Mouse (Mus musculus): Measurements from ENCODE around the gene Mgat5b.
A peak's percentile ranks its signal among the peaks of the same experiment; 100 is the strongest.
"Not testable (repeated sequence)": the region's sequence is repeated elsewhere in the genome, so short reads cannot be mapped to it uniquely, and the experiment has no call there.

The Mgat5b gene

DNA sequence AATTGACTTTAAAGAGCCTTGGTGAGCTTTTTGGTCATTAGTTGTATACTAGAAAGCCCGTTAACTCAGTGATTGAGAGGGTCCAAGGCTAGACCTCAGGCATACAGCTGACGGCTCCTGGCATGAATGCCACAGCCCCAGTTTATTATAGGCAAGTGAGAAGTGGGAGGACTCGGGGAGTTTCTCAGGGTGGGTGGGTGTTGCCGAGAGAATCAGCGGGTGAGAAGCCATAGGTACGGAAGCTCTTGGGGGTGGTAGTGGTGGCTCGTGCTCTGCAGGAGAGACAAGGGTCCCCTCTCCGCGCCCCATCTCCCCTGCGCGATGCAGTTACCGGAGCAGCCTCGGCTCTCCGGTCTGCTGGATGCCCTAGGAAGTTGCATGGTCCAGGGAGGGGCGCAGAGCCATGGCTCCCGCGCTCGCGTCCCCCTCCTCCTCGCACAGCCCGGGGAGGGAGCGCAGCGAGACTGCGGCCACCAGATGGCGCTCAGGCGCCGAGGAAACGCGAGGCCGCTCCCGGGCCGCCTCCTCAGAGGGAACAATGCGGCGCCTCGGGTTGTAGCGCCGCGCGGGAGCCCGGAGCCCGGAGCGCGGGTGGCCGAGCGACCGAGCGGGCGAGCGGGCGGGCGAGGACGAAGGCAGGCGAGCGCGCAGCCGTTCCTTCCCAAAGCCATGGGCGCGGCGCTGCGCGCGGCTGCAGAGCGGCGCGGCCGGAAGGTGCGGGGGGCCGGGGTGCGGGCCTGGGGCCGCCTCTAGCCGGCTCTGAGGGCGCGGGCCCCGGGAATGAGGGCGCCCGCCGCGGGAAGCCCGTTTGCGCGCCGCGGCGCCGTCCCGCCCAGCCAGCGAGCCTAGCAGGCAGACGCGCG, at the start of gene Mgat5b:
TSS of gene Mgat5b (plus strand) at position 541 of the 863 bp plus-strand sequence.
- DNase-seq: peak; percentile 98

DNA sequence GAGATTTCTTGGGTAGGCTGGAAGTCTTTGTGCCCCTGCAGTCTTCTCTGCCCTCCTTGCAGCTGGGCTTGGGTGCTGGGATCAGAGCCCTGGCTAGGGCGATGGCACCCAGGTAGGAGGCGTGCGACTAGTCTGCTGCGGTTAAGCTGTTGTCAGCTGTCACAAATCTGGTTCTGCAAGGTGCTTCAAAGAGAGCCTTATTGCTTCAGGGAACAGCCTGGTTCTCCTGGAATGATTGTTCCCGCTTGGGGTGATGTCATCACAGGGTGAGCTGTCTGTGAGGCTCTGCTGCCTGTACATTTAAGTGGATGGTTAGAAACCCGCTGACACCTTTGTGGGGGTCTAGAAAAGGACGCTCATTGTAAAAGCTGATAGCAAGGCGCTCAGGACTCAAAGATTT, 49.4 kb upstream of the Mgat5b start:
- no peak for DNase-seq

DNA sequence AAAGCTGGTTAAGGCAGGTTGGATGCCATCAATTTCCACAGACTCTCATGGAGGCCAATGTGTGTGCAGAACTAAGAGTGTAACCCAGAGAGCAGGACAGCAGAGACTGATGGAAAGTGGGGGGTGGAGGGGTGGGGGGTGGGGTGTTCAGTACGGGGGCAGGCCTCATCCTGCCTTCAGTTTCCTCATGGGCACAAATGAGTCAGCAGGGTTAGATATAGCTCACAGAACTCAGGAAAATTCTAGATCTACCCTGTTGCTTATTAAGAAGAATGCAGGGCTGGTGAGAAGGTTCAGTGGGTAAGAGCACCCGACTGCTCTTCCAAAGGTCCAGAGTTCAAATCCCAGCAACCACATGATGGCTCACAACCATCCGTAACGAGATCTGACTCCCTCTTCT, 49.0 kb upstream of the Mgat5b start:
- DNase-seq: no peak

DNA sequence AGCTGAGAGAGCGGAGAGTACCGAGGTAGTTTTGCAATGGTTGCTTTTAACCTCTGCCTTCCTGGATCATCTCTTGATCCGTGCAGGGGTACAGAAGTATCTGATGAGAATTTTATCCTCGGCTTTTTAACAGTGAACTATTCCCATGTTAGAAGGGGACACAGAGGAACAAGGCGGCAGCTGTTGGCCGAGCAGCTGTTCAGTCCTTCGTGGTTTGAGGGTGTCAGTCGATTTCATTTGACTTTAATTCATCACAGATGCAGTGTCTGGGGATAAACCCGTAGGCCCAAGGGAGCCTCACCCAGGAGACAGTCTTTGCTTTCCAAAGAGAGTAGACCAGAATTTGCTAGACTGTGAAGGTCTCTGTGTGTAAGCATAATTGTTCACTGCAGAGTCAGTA, 47.1 kb upstream of the Mgat5b start:
- no peak for DNase-seq

DNA sequence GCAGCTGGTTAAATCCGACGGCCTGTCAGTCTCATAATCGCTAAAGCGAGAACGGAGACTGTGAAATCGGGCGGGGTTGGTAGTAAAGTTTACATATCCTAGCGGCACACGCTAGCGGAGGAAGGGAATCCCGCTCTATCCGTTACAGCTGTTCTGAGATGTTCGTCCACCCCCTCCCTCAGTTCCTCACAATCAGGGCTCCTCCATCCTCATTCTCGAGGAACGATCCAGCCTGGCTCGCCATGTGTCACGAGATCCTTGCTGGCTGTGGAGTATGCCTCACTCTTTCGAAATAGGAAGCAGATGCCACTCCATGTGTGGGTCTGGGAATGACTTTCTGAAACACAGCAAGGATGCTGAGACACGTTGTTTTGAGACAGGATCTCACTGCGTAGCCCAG, 44.7 kb upstream of the Mgat5b start:
- peak in 1 of 2 experiments; percentile 40 for DNase-seq

DNA sequence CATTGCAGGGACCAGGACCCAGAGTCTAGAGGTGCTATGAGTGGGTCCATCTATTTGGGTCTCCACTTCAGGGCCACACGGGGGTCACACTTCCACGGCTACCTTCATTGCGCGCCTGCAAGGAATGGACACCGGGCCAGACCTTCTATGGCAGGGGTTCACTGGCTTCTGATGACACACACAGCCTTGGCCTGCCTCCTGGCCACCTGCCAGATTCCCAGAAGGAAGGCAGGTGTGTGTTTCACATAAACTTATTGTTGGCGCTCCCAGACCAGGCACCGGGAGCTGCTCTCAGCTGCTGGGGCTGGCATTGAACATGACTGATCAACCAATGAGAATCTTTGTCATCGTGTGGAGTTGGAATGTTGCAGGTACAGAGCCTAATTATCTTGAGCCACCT, 40.2 kb upstream of the Mgat5b start:
- peak; percentile 51 to 57 for DNase-seq

DNA sequence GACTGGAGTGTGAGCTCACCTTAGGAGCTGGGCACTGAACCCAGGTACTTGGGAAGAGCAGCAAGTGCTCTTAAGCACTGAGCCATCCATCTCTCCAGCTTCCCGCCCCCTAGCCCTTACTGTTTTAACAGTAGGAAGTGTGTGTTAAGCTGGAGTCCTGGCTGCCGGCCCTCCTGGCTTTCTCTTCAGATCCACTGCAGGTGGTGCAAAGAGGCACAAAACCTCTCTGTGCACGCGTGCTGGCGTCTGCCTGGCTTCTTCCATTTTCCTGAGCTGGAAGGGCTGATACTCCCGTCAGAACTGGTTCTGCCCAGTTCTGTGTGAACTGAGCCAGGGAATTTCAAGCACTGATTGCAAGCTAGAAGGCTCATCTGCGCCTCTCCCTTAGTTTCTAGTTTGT, 37.8 kb upstream of the Mgat5b start:
- DNase-seq: peak; percentile 75 to 84

DNA sequence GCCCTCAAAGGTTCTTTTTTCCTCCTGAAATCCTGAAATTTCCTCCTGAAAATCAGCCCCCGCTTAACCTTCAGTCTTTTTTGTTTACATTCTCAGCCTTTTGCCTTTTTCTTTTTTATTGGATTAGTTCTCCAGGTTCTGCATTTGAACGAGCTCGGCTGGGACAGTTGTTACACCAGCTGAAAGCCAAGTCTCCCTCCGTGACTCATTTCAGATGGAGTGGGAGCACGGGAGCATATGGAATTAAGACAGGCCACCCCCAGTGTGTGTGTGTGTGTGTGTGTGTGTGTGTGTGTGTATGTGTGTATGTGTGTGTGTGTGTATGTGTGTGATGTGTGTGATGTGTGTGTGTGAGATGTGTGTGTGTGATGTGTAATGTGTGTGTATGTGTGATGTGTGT, 37.2 kb upstream of the Mgat5b start:
- no peak for DNase-seq

DNA sequence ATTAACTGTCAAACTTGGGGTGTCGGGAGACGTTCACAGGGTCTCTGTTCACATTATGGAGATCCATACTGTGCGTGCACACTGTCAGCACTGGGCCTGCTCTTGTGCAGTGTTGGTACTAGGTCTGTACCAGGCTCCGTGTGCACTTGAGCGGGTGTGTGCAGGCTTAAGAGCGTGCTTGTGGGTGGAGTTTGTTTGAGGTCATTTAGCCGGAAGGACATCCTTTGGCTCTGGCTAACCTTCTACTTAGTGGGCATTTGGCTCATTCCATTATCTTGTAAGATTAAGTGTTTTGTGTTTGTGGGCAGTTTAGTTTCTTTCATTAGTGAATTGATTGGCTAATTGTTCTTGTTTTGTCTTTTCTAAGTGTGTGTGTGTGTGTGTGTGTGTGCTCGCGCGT, 36.2 kb upstream of the Mgat5b start:
- no peak for DNase-seq

DNA sequence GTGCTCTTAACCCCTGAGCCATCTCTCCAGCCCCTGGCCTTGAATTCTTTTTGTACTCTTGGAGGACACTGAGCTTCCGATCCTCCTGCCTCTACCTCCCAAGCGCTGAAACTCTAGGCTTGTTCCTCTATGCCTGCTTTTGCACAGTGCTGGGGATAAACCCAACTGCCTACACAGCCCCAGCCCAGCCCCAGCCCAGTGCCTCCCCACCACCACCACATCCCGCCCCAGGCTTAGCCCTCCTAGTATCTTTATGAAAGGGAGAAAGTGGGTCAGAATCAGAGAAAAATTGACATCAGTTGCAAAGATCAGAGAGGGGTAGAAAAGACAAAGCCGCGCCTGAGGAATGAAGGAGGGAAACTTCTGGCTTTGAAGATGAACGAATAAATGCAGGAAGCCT, 34.6 kb upstream of the Mgat5b start:
- no peak for DNase-seq

DNA sequence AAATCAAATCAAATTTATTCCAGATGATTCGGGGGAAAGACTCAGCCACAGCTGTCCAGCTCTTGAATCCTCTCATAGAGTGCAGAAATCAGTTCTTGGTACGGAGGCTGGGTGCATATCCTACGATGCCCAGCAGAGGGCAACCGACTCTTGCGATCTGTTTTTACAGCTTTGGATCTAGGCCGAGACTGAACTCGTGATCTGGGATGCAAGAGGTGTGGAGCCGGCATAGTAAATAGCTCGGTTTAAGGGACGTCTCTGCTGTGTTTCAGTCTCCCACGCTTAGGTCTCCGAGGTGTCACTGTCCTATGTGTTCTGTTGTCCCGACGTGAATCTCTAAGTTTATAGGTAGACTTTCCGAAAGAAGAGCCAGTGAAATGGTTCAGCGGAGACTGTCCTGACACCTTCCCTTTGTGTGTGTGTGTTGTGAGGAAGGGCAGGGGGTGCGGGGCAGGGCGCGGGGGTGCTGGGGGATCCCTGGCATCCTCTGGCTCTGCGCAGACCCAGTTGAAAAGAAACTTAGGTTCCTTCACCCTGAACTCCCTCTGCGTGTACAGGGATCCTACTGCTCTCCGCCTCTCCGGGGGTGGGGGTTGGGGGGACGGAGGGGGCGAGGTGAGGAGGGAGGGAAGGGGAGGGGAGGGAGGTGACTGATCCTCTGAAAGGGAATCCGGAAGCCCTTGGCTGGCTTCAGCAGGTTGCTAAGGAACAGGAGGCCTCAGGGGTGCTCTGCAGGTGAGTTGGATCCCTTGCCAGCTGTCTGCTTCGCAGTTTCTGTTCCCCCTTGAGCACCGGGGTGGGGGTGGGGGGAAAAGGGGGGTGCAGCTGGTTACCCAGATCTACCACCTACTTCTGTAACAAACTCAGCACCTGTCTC, 33.1 kb upstream of the Mgat5b start:
- DNase-seq: peak; percentile 93 to 96

DNA sequence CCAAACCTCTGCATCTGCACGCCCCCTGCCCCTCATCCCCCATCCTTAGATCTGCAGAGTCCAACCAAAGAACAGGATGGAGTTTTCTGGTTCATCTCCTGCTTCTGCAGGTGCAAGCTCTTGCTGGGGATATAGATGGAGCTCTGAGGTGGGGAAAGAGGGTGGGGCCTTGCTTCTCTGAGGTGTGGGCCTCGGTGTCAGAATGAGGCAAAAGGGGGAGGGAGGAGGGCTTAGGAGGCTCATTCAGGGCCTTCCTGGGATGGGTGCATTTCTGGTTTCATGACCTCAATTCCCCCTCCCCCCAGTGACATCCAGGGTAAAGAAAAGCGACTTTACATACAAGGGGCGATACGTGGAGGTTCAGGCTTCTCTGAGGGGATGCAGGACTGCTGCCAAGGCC, 31.5 kb upstream of the Mgat5b start:
- DNase-seq: no peak

DNA sequence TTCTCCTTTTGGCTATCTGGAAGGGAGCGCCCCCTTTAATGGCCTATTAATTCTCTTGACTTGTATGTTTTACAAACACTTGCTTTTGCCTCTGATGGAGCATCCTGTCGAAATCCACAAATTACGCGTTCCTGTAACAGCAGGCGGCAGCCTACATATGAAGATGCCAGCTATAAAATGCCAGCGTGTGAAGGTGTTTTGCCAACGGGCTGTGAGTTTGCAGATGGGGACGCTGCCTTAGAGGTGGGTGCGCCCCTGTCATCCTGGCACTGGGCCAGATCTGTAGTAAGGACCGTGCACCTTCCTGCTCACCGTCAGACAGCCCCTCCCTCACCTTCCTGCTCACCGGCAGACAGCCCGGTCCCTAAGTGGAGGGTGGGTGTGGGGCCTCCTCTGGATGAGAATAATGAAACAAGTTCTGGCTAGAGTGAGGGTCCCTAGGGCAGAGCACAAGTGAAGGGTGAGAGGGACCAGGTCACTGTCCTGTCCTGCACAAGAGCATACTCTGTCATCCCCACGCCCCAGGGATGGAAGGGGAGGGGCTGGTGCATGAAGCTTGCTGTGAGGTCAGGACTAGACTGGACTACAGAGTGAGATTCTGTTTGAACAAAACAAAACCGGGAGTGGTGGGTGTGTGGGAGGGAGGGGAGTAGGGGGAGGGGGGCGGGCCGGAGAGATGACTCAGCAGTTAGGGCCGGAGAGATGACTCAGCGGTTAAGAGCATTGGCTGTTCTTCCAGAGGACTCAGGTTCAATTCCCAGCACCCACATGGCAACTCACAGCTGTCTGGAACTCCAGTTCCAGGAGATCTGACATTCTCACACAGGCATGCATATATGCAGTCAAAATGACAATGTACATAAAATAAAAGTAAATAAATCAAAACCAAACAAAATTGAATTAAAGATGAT, 24.9 kb upstream of the Mgat5b start:
- peak; percentile 56 to 57 for DNase-seq

DNA sequence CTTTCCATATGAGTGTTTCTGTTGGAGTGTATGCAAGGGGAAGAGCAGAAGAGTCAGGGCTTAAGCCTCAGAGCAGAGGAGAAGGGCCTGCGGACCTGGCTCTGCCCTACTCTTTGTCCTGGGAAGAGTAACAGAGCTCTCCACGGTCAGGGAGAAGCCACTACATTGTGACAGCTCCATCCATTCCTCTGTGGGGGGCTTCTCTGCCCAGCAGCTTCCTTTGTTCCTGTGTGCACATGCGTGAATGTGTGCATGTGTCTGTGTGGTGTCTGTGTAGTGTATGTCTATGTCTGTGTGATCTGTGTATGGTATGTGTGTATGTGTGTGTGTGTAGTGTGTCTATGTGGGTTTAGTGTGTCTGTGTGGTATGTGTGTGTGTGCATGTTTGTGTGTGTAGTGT, 23.3 kb upstream of the Mgat5b start:
- DNase-seq: no peak

DNA sequence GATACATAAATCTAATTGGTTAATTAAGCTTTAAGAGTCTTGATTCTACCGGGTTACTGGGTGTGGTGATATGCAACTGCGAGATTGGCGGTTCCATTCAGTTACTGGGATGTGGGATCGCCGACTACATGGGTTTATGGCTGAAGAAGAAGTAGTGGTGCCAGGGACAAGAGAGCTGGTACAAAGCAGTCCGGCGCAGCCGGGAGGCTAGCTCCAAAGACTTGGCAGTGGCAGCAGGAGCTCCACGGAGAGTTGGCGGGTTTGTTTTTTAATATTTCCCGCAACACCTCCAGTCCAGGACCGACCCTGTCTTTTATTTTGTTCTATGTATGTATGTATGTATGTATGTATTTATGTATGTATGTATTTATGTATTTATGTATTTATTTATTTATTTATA, 19.4 kb upstream of the Mgat5b start:
- peak; percentile 57 to 60 for DNase-seq

DNA sequence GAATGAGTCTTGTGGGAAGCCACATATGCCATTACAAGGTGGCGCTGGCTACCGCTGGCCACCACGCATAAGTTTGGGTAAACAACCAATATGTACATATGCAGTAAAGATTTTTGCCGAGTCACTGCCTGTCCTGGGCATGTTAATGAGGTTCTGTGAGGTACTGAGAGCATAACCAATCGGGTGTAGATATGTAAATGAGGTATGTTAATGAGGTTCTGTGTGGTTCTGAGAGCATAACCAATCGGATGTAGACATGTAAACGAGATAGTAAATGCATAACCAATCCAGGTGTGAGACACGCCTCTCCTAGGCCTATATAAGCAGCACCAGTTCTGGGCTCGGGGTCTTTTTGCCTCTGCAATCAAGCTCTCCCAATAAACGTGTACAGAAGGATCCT, 16.1 kb upstream of the Mgat5b start:
- DNase-seq: not testable (repeated sequence)

DNA sequence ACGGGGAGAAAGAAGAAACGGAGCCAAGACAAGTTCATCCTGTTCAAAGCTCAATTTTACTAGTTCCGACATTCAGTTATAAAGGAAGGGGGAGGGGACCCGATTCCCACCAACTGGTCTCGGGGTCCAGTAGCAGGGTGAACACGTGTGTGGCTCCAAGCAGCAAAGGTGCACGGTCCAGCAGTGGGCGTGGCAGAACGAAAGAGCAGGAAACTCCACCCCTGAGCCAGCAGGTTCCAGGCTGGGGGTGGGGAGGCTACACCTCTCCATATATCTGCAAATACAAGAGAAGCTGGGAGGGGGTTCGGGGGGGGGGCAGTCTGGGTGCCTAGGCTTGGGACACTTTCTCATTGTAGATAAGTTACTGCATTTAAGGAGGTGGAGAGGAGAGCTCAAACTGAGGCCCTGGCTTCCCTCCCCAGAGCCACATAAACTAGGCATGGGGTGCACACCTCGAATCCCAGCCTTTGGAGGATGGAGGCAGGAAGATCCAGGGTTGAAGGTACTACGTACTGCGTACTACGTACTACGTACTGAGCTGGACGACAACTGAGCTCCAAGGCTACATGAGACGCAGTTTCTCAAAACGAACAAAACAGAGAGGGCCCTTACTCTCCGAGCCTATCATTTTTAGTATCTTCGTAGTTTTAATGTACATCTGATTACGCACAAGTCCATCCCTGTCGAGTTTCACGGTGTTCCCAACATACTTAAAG, 12.8 kb upstream of the Mgat5b start:
- DNase-seq: no peak

DNA sequence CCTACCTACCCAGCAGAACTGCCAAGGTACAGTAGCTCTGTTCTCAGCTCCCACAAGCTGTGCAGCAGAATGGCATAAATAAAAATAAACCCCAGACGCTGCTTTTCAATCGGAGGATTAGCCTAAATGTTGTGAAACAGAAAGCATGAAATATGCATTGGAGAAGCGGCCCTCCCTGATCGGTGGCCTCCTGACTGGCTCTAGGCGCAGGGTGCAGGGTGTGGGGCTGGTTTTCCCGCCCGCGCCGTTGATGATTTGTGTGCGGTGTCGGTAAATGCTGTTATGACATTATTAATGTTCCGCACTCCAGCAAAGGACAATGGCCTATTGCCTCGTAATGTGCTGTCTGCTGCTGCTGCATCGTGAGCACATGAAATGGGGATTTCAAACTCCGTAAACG, 5.1 kb upstream of the Mgat5b start:
- DNase-seq: no peak

DNA sequence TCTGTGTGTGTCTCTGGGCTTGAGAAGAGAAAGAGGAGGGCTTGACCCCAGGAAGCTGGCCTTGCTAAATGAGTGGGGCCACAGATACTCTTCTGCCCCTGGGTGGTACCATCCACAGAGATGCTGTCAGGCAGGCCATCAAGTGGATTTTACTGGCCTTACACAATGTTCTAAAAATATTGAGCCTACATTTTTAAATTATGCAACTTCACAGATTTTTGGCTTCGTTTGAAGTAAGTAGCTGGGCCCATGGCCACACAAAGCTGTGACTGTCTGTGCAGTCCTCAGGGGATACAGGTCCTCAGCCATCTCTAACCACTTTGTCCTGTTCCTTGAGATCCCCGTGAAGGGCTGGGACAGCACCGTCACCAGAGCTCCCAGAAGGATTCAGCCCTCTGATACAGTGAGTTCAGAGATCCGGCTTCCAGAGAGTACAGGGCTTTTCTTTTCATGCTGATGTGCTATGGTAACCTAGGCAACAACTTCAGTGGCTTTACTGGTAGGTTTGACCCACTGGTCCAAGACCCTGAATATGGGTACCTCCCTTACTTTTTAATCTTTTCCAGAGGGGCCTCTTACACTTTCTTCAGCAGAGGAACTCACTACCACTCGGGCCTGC, 4.3 kb upstream of the Mgat5b start:
- no peak for DNase-seq

DNA sequence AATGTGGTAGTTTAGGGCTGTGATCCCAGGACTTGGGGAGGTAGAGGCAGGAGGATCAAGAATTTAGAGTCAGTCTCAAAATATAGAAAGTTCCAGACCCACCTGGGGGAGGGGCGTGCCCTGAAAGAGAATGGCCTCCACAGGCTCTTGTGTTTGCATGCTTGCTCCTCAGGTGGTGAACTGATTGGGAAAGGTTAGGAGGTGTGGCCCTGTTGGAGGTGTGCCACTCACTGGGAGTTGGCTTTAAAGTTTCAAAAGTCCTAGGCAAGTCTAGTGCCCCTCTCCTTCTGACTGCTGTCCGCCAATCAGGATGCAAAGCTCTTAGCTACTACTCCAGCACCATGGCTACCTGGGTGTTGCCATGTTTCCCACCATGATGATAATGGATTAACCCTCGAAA, 3.4 kb upstream of the Mgat5b start:
- no peak for DNase-seq

DNA sequence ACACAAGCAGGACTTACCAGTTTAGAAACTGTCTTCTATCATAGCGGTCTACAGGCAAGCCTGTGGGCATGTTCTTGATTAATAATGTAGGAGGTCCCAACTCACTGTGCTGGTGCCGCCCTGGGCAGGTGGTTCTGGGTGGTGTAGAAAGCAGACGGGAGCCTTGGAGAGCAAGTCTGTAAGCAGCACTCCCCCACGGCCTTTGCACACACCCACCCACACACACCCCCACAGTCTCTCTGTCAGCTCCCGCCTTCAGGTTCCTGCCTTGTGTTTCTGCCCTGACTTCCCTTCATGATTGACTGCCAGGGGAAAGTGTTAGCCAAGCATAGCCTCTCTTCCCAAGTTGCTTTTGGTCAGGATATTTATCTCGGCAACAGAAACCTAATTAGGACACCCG, 1.3 kb upstream of the Mgat5b start:
- DNase-seq: no peak

Data from cerebellum, postnatal 10 days (tissue).